10 mouse cellular contexts compared by ENCODE assay signal in genomic region chr19:44321201-44321600, GRCm38 (mm10). TPM values are rescaled to one million over a fixed set of nuclear protein-coding genes. Genes with fewer than 3 reads are reported as not detected.
"Had no signal": no experiment of that assay in that cellular context is flagged by ENCODE, and none has a peak within 500 bp of the region (broad histone marks: within the 10 kb centered on the region; RNA-seq: fewer than 3 reads in every experiment).

No protein-coding gene starts in this region.

- H3K4me2 ChIP-seq: liver, embryonic 11.5 days; liver, embryonic 15.5 days; midbrain, embryonic 13.5 days had no signal

- ATAC-seq: midbrain, embryonic 13.5 days had no signal

- H3K27me3 ChIP-seq: liver, embryonic 15.5 days; midbrain, embryonic 13.5 days had no signal

- H3K27ac ChIP-seq: kidney, postnatal 0 days; limb, embryonic 10.5 days; liver, embryonic 15.5 days; midbrain, embryonic 13.5 days; stomach, postnatal 0 days had no signal

- H3K9ac ChIP-seq: liver, embryonic 15.5 days; midbrain, embryonic 13.5 days had no signal

- H3K36me3 ChIP-seq: limb, embryonic 10.5 days; liver, embryonic 15.5 days; midbrain, embryonic 13.5 days had no signal

- H3K4me1 ChIP-seq: liver, embryonic 15.5 days; midbrain, embryonic 13.5 days had no signal

- H3K4me3 ChIP-seq: limb, embryonic 10.5 days; liver, embryonic 15.5 days; midbrain, embryonic 13.5 days had no signal

- H3K9me3 ChIP-seq: limb, embryonic 10.5 days had no signal

- DNase-seq: kidney, adult 8-10 months; lung, adult 2 months; lung, postnatal 10 days; thymus, postnatal 36 days had no signal

RNA-seq across cellular contexts. Expression of gene Scd4, which starts 11.7 kb away (rescaled TPM):
- polyA plus RNA-seq: liver, embryonic 15.5 days had no signal
